Mouse (Mus musculus) T-helper 1 cell (primary cell): ENCODE data around the gene Tmem234.

ENCODE experiments used
- in situ Hi-C: fragments of 300-600 bp; cut with MboI, MseI; formaldehyde crosslinking; loops from one replicate; pipeline ENCODE4 v1.15.1; 2025; ENCODE audit warnings: high pct_unique_total_duplicates

Gene Tmem234

GRCm38 (mm10) chr4:129622120-129622802 lies 21.8 kb downstream of the Tmem234 start:
- in situ Hi-C loops, result no loop called here

GRCm38 (mm10) chr4:129622803-129623535 lies 22.5 kb downstream of the Tmem234 start:
- in situ Hi-C loops, result no loop called here

GRCm38 (mm10) chr4:129623681-129624091 lies 23.2 kb downstream of the Tmem234 start, which contains the start of gene Ccdc28b:
TSS of gene Ccdc28b (minus strand) at chr4:129623947.
- in situ Hi-C loops, result no loop called here

GRCm38 (mm10) chr4:129624281-129625028 lies 24.0 kb downstream of the Tmem234 start:
- in situ Hi-C loops, result no loop called here

GRCm38 (mm10) chr4:129625029-129625370 lies 24.5 kb downstream of the Tmem234 start:
- in situ Hi-C loops, result no loop called here

- in situ Hi-C loops, result no loop called here
These were observed 25.0 kb downstream of the Tmem234 start for GRCm38 (mm10) chr4:129625496-129625895.

- in situ Hi-C loops, result no loop called here
These were observed 25.6 kb downstream of the Tmem234 start for GRCm38 (mm10) chr4:129626035-129626434.

- in situ Hi-C loops, result no loop called here
These were observed 30.5 kb downstream of the Tmem234 start for GRCm38 (mm10) chr4:129630944-129631343.

GRCm38 (mm10) chr4:129631867-129632266 lies 31.4 kb downstream of the Tmem234 start:
- in situ Hi-C loops, result no loop called here

- in situ Hi-C loops, result no loop called here
These were observed 33.4 kb downstream of the Tmem234 start for GRCm38 (mm10) chr4:129633852-129634251.

- in situ Hi-C loops, result no loop called here
These were observed 38.8 kb downstream of the Tmem234 start for GRCm38 (mm10) chr4:129639221-129639620.

GRCm38 (mm10) chr4:129640101-129640637 lies 39.7 kb downstream of the Tmem234 start:
- in situ Hi-C loops, result no loop called here

- in situ Hi-C loops, result no loop called here
These were observed 40.4 kb downstream of the Tmem234 start, which contains the start of gene Txlna for GRCm38 (mm10) chr4:129640638-129641467. TSS of gene Txlna (minus strand) at chr4:129641065.

- in situ Hi-C loops, result no loop called here
These were observed 41.3 kb downstream of the Tmem234 start for GRCm38 (mm10) chr4:129641756-129642155.

- in situ Hi-C loops, result no loop called here
These were observed 44.7 kb downstream of the Tmem234 start for GRCm38 (mm10) chr4:129645204-129645603.

GRCm38 (mm10) chr4:129648656-129649055 lies 48.2 kb downstream of the Tmem234 start:
- in situ Hi-C loops, result no loop called here

GRCm38 (mm10) chr4:129650359-129650758 lies 49.9 kb downstream of the Tmem234 start:
- in situ Hi-C loops, result loop anchor here (25.0 kb wide), 1 partner anchor 912 kb away; the partner anchor contains the start of gene Nkain1

- in situ Hi-C loops, result loop anchor here (25.0 kb wide), 1 partner anchor 908 kb away; the partner anchor contains the start of gene Nkain1
These were observed 54.3 kb downstream of the Tmem234 start for GRCm38 (mm10) chr4:129654770-129655169.

GRCm38 (mm10) chr4:129661584-129661983 lies 61.1 kb downstream of the Tmem234 start:
- in situ Hi-C loops, result loop anchor here (25.0 kb wide), 1 partner anchor 901 kb away; the partner anchor contains the start of gene Nkain1

GRCm38 (mm10) chr4:129662255-129662813 lies 61.9 kb downstream of the Tmem234 start:
- in situ Hi-C loops, result loop anchor here (25.0 kb wide), 1 partner anchor 900 kb away; the partner anchor contains the start of gene Nkain1
